Mouse (Mus musculus): ENCODE results near the gene Hes7. TPM values are rescaled to one million over a fixed set of nuclear protein-coding genes. Genes with fewer than 3 reads are reported as not detected.

Gene Hes7
- polyA plus RNA-seq, 1 experiment = not detected

GRCm38 (mm10) chr11:69096987-69097900 lies 23.0 kb upstream of the Hes7 start:
- H3K9ac ChIP-seq (ENCODE audit: low read depth, poor library complexity, severe bottlenecking) = peak overlapping the region; percentile 59
- peak overlapping the region; percentile 54 for H3K4me3 ChIP-seq (ENCODE audit: low read depth, low read length)
- no peak for TF ChIP-seq POLR2A (IDR thresholded peaks at IDR 0.05; ENCODE audit: insufficient read depth, low read length)
- 0 out of 2 replicates have a peak, but pooled peaks have one; percentile 16 for TF ChIP-seq EP300 (IDR thresholded peaks at IDR 0.05; ENCODE audit: insufficient read depth, low read depth, low read length)
- no peak for TF ChIP-seq CTCF (IDR thresholded peaks at IDR 0.05; ENCODE audit: low read depth, low read length)
- peaks cover 15% of the 10 kb centered on the region for H3K36me3 ChIP-seq (ENCODE audit: control insufficient read depth, insufficient read depth, low read length, poor library complexity, severe bottlenecking)
- H3K9me3 ChIP-seq (replicated peaks; ENCODE audit: control insufficient read depth, insufficient read depth, low read length, poor library complexity, severe bottlenecking) = no peaks in the 10 kb centered on the region
- no peak overlapping the region for H3K27ac ChIP-seq (ENCODE audit: insufficient read depth, low read length)
- no peaks in the 10 kb centered on the region for H3K4me1 ChIP-seq (ENCODE audit: control insufficient read depth, insufficient read depth, low read length)
- no peaks in the 10 kb centered on the region for H3K27me3 ChIP-seq (ENCODE audit: control insufficient read depth, insufficient read depth, low read length, poor library complexity, severe bottlenecking)

GRCm38 (mm10) chr11:69098039-69098761 lies 22.0 kb upstream of the Hes7 start:
- no peaks in the 10 kb centered on the region for H3K9me3 ChIP-seq (replicated peaks; ENCODE audit: control insufficient read depth, insufficient read depth, low read length, poor library complexity, severe bottlenecking)
- H3K36me3 ChIP-seq (ENCODE audit: control insufficient read depth, insufficient read depth, low read length, poor library complexity, severe bottlenecking) = peaks cover 14% of the 10 kb centered on the region
- H3K4me3 ChIP-seq (ENCODE audit: low read depth, low read length) = peak overlapping the region; percentile 25; the same call in 1 of the 2 replicates
- no peaks in the 10 kb centered on the region for H3K4me1 ChIP-seq (ENCODE audit: control insufficient read depth, insufficient read depth, low read length)
- TF ChIP-seq POLR2A (IDR thresholded peaks at IDR 0.05; ENCODE audit: insufficient read depth, low read length) (no peak), EP300 (IDR thresholded peaks at IDR 0.05; ENCODE audit: insufficient read depth, low read depth, low read length) (no peak), CTCF (IDR thresholded peaks at IDR 0.05; ENCODE audit: low read depth, low read length) (no peak)
- no peak overlapping the region for H3K27ac ChIP-seq (ENCODE audit: insufficient read depth, low read length)
- H3K27me3 ChIP-seq (ENCODE audit: control insufficient read depth, insufficient read depth, low read length, poor library complexity, severe bottlenecking) = no peaks in the 10 kb centered on the region
- H3K9ac ChIP-seq (ENCODE audit: low read depth, poor library complexity, severe bottlenecking) = no peak overlapping the region

- H3K27me3 ChIP-seq (ENCODE audit: control insufficient read depth, insufficient read depth, low read length, poor library complexity, severe bottlenecking) = no peaks in the 10 kb centered on the region
- no peaks in the 10 kb centered on the region for H3K9me3 ChIP-seq (replicated peaks; ENCODE audit: control insufficient read depth, insufficient read depth, low read length, poor library complexity, severe bottlenecking)
- no peak overlapping the region for H3K27ac ChIP-seq (ENCODE audit: insufficient read depth, low read length)
- H3K4me1 ChIP-seq (ENCODE audit: control insufficient read depth, insufficient read depth, low read length) = no peaks in the 10 kb centered on the region
- H3K4me3 ChIP-seq (ENCODE audit: low read depth, low read length) = peak overlapping the region; percentile 79
- TF ChIP-seq EP300 (IDR thresholded peaks at IDR 0.05; ENCODE audit: insufficient read depth, low read depth, low read length) (no peak), POLR2A (IDR thresholded peaks at IDR 0.05; ENCODE audit: insufficient read depth, low read length) (no peak), CTCF (IDR thresholded peaks at IDR 0.05; ENCODE audit: low read depth, low read length) (no peak)
- peak overlapping the region; percentile 65 for H3K9ac ChIP-seq (ENCODE audit: low read depth, poor library complexity, severe bottlenecking)
- peaks cover 16% of the 10 kb centered on the region for H3K36me3 ChIP-seq (ENCODE audit: control insufficient read depth, insufficient read depth, low read length, poor library complexity, severe bottlenecking)
Measured at GRCm38 (mm10) chr11:69098762-69099091, 21.5 kb upstream of the Hes7 start.

GRCm38 (mm10) chr11:69099177-69099914 lies 20.9 kb upstream of the Hes7 start:
- Histone ChIP-seq H3K36me3 (ENCODE audit: control insufficient read depth, insufficient read depth, low read length, poor library complexity, severe bottlenecking) (peaks cover 22% of the 10 kb centered on the region), H3K27me3 (ENCODE audit: control insufficient read depth, insufficient read depth, low read length, poor library complexity, severe bottlenecking) (no peaks in the 10 kb centered on the region), H3K9ac (ENCODE audit: low read depth, poor library complexity, severe bottlenecking) (peak overlapping the region; percentile 65), H3K4me1 (ENCODE audit: control insufficient read depth, insufficient read depth, low read length) (no peaks in the 10 kb centered on the region), H3K9me3 (replicated peaks; ENCODE audit: control insufficient read depth, insufficient read depth, low read length, poor library complexity, severe bottlenecking) (no peaks in the 10 kb centered on the region), H3K4me3 (ENCODE audit: low read depth, low read length) (peak overlapping the region; percentile 79), H3K27ac (ENCODE audit: insufficient read depth, low read length) (no peak overlapping the region)
- TF ChIP-seq CTCF (IDR thresholded peaks at IDR 0.05; ENCODE audit: low read depth, low read length) (no peak), POLR2A (IDR thresholded peaks at IDR 0.05; ENCODE audit: insufficient read depth, low read length) (no peak), EP300 (IDR thresholded peaks at IDR 0.05; ENCODE audit: insufficient read depth, low read depth, low read length) (no peak)

GRCm38 (mm10) chr11:69099915-69100345 lies 20.3 kb upstream of the Hes7 start:
- no peaks in the 10 kb centered on the region for H3K4me1 ChIP-seq (ENCODE audit: control insufficient read depth, insufficient read depth, low read length)
- H3K36me3 ChIP-seq (ENCODE audit: control insufficient read depth, insufficient read depth, low read length, poor library complexity, severe bottlenecking) = peaks cover 22% of the 10 kb centered on the region
- TF ChIP-seq POLR2A (IDR thresholded peaks at IDR 0.05; ENCODE audit: insufficient read depth, low read length) (no peak), EP300 (IDR thresholded peaks at IDR 0.05; ENCODE audit: insufficient read depth, low read depth, low read length) (no peak), CTCF (IDR thresholded peaks at IDR 0.05; ENCODE audit: low read depth, low read length) (no peak)

More at GRCm38 (mm10) chr11:69099915-69100345, 20.3 kb upstream of the Hes7 start:
- H3K27ac ChIP-seq (ENCODE audit: insufficient read depth, low read length) = no peak overlapping the region
- H3K4me3 ChIP-seq (ENCODE audit: low read depth, low read length) = peak overlapping the region; percentile 79
- no peaks in the 10 kb centered on the region for H3K9me3 ChIP-seq (replicated peaks; ENCODE audit: control insufficient read depth, insufficient read depth, low read length, poor library complexity, severe bottlenecking)
- no peaks in the 10 kb centered on the region for H3K27me3 ChIP-seq (ENCODE audit: control insufficient read depth, insufficient read depth, low read length, poor library complexity, severe bottlenecking)
- H3K9ac ChIP-seq (ENCODE audit: low read depth, poor library complexity, severe bottlenecking) = peak overlapping the region; percentile 65

All from ES-Bruce4 (cell line).